Mouse (Mus musculus) neural tube, embryonic 14.5 days (tissue): ENCODE data around the gene Wnk1. TPM values are rescaled to one million over a fixed set of nuclear protein-coding genes. Genes with fewer than 3 reads are reported as not detected.

ENCODE experiments used
- ATAC-seq: fragments of 200-750 bp; cut with Nextera tagmentation; 2 replicates; pipeline ENCODE4 v1.8.0; 2017; ENCODE audit warnings: low read depth, mild to moderate bottlenecking, moderate TSS enrichment, moderate library complexity
- H3K27ac ChIP-seq: fragments of 300-500 bp; sonication (generic); 2 replicates; pipeline ENCODE4 v1.5.1; 2014; ENCODE audit warnings: low read depth, mild to moderate bottlenecking, control low read depth, low read length, moderate library complexity, mixed read lengths
- H3K27me3 ChIP-seq: fragments of 300-500 bp; sonication (generic); 2 replicates; pipeline ENCODE4 v1.6.1; 2014; ENCODE audit warnings: low read length; ENCODE audit not compliant: control insufficient read depth, insufficient read depth
- H3K36me3 ChIP-seq: fragments of 300-500 bp; sonication (generic); 2 replicates; pipeline ENCODE4 v1.6.1; 2014; ENCODE audit warnings: low read length, mixed read lengths; ENCODE audit not compliant: control insufficient read depth, insufficient read depth
- H3K4me1 ChIP-seq: fragments of 300-500 bp; sonication (generic); 2 replicates; pipeline ENCODE4 v1.6.1; 2014; ENCODE audit warnings: low read length; ENCODE audit not compliant: control insufficient read depth, insufficient read depth
- H3K4me2 ChIP-seq: fragments of 300-500 bp; sonication (generic); 2 replicates; pipeline ENCODE4 v1.6.1; 2014; ENCODE audit warnings: mild to moderate bottlenecking, low read depth, low read length, control low read depth
- H3K4me3 ChIP-seq: fragments of 300-500 bp; sonication (generic); 2 replicates; pipeline ENCODE4 v1.5.1; 2014; ENCODE audit warnings: low read depth, low read length, control low read depth, mixed read lengths
- H3K9ac ChIP-seq: fragments of 300-500 bp; sonication (generic); replicated peaks from 2 replicates; pipeline ENCODE4 v1.6.1; 2014; ENCODE audit warnings: low read depth, mild to moderate bottlenecking, control low read depth, low read length, mixed read lengths
- H3K9me3 ChIP-seq: fragments of 300-500 bp; sonication (generic); 2 replicates; pipeline ENCODE4 v1.6.1; 2016; ENCODE audit warnings: low read length; ENCODE audit not compliant: control insufficient read depth
- WGBS: fragments of 180-500 bp; shearing (Covaris S2); extraction: QIAGEN DNeasy Blood & Tissue Kit; methylation state at CpG from one replicate; pipeline ENCODE4 v1.1.7; 2014; 5-methylcytosine and 5-hydroxymethylcytosine counted together
- polyA plus RNA-seq: library from polyadenylated mRNA; unstranded; fragments of >200 nt; fragmentation: Nextera tagmentation; extraction: Ambion mirVana; gene quantifications from 2 replicates; pipeline ENCODE4 v1.2.1, GENCODE M21; 2014

Wnk1 gene
- polyA plus RNA-seq, 1 experiment from 2014 or later, result 71.8 TPM

GRCm38 (mm10) chr6:120024577-120024976, 13.9 kb downstream of the Wnk1 start:
- Histone ChIP-seq H3K36me3 (no peaks in the 10 kb centered on the region), H3K4me3 (no peak overlapping the region), H3K9me3 (no peaks in the 10 kb centered on the region), H3K4me1 (no peaks in the 10 kb centered on the region), H3K9ac (no peak overlapping the region), H3K27me3 (no peaks in the 10 kb centered on the region), H3K4me2 (no peak overlapping the region), H3K27ac (no peak overlapping the region)
- no peak for ATAC-seq

GRCm38 (mm10) chr6:120023746-120024145, 14.7 kb downstream of the Wnk1 start:
- Histone ChIP-seq H3K4me3 (no peak overlapping the region), H3K9ac (no peak overlapping the region), H3K4me1 (no peaks in the 10 kb centered on the region), H3K27me3 (no peaks in the 10 kb centered on the region), H3K4me2 (no peak overlapping the region), H3K27ac (no peak overlapping the region), H3K36me3 (no peaks in the 10 kb centered on the region), H3K9me3 (no peaks in the 10 kb centered on the region)
- ATAC-seq, result no peak
- WGBS, result 66% methylated on average over 1 of the region's 1 CpGs

- H3K4me2 ChIP-seq, result no peak overlapping the region
- no peaks in the 10 kb centered on the region for H3K36me3 ChIP-seq
- H3K4me3 ChIP-seq, result no peak overlapping the region
- H3K27me3 ChIP-seq, result no peaks in the 10 kb centered on the region
- no peaks in the 10 kb centered on the region for H3K9me3 ChIP-seq
- H3K27ac ChIP-seq, result no peak overlapping the region
- WGBS, result 93% methylated on average over 3 of the region's 3 CpGs
- no peaks in the 10 kb centered on the region for H3K4me1 ChIP-seq
- ATAC-seq, result no peak
- H3K9ac ChIP-seq, result no peak overlapping the region
These were observed 16.4 kb downstream of the Wnk1 start for GRCm38 (mm10) chr6:120022042-120022441.

GRCm38 (mm10) chr6:120019697-120020096, 18.8 kb downstream of the Wnk1 start:
- H3K4me1 ChIP-seq, result no peaks in the 10 kb centered on the region
- no peaks in the 10 kb centered on the region for H3K9me3 ChIP-seq
- no peaks in the 10 kb centered on the region for H3K36me3 ChIP-seq
- no peaks in the 10 kb centered on the region for H3K27me3 ChIP-seq
- no peak overlapping the region for H3K27ac ChIP-seq
- H3K4me3 ChIP-seq, result no peak overlapping the region
- no peak for ATAC-seq
- no peak overlapping the region for H3K9ac ChIP-seq
- 99% methylated on average over 2 of the region's 2 CpGs for WGBS
- H3K4me2 ChIP-seq, result no peak overlapping the region

GRCm38 (mm10) chr6:120013125-120013524, 25.3 kb downstream of the Wnk1 start:
- no peak for ATAC-seq
- Histone ChIP-seq H3K4me1 (no peaks in the 10 kb centered on the region), H3K27me3 (no peaks in the 10 kb centered on the region), H3K9ac (no peak overlapping the region), H3K4me2 (no peak overlapping the region), H3K27ac (no peak overlapping the region), H3K9me3 (no peaks in the 10 kb centered on the region), H3K36me3 (no peaks in the 10 kb centered on the region), H3K4me3 (no peak overlapping the region)
- WGBS, result 92% methylated on average over 1 of the region's 1 CpGs

- no peak overlapping the region for H3K4me2 ChIP-seq
- H3K4me3 ChIP-seq, result no peak overlapping the region
- 95% methylated on average over 1 of the region's 1 CpGs for WGBS
- no peak overlapping the region for H3K27ac ChIP-seq
- no peak overlapping the region for H3K9ac ChIP-seq
- no peaks in the 10 kb centered on the region for H3K36me3 ChIP-seq
- H3K27me3 ChIP-seq, result no peaks in the 10 kb centered on the region
- no peak for ATAC-seq
- H3K9me3 ChIP-seq, result no peaks in the 10 kb centered on the region
- no peaks in the 10 kb centered on the region for H3K4me1 ChIP-seq
These were observed 27.0 kb downstream of the Wnk1 start for GRCm38 (mm10) chr6:120011440-120011839.

- Histone ChIP-seq H3K36me3 (no peaks in the 10 kb centered on the region), H3K9ac (no peak overlapping the region), H3K27me3 (no peaks in the 10 kb centered on the region), H3K4me3 (no peak overlapping the region), H3K9me3 (no peaks in the 10 kb centered on the region), H3K4me1 (no peaks in the 10 kb centered on the region), H3K4me2 (no peak overlapping the region), H3K27ac (no peak overlapping the region)
- no peak for ATAC-seq
- 88% methylated on average over 1 of the region's 1 CpGs for WGBS
These were observed 27.5 kb downstream of the Wnk1 start for GRCm38 (mm10) chr6:120011001-120011400.

GRCm38 (mm10) chr6:120010535-120010934, 27.9 kb downstream of the Wnk1 start:
- ATAC-seq, result no peak
- no peak overlapping the region for H3K9ac ChIP-seq
- no peak overlapping the region for H3K4me3 ChIP-seq
- no peak overlapping the region for H3K27ac ChIP-seq
- H3K36me3 ChIP-seq, result no peaks in the 10 kb centered on the region
- no peaks in the 10 kb centered on the region for H3K4me1 ChIP-seq
- H3K4me2 ChIP-seq, result no peak overlapping the region
- H3K9me3 ChIP-seq, result no peaks in the 10 kb centered on the region
- H3K27me3 ChIP-seq, result no peaks in the 10 kb centered on the region

- no peaks in the 10 kb centered on the region for H3K36me3 ChIP-seq
- H3K4me2 ChIP-seq, result no peak overlapping the region
- H3K9me3 ChIP-seq, result no peaks in the 10 kb centered on the region
- H3K27ac ChIP-seq, result no peak overlapping the region
- H3K9ac ChIP-seq, result no peak overlapping the region
- no peak overlapping the region for H3K4me3 ChIP-seq
- no peak for ATAC-seq
- H3K27me3 ChIP-seq, result no peaks in the 10 kb centered on the region
- no peaks in the 10 kb centered on the region for H3K4me1 ChIP-seq
These were observed 36.8 kb downstream of the Wnk1 start for GRCm38 (mm10) chr6:120001718-120002117.

GRCm38 (mm10) chr6:119996480-119996879, 42.0 kb downstream of the Wnk1 start:
- no peak overlapping the region for H3K4me2 ChIP-seq
- no peak overlapping the region for H3K27ac ChIP-seq
- H3K9me3 ChIP-seq, result no peaks in the 10 kb centered on the region
- no peak overlapping the region for H3K4me3 ChIP-seq
- H3K36me3 ChIP-seq, result 0 out of 2 replicates have a peak, but pooled peaks cover 3% of the 10 kb centered on the region
- H3K27me3 ChIP-seq, result no peaks in the 10 kb centered on the region
- WGBS, result 96% methylated on average over 1 of the region's 1 CpGs
- ATAC-seq, result no peak
- no peak overlapping the region for H3K9ac ChIP-seq
- no peaks in the 10 kb centered on the region for H3K4me1 ChIP-seq
